Mouse (Mus musculus): ENCODE measurements at regions not wholly inside any gene's neighbourhood (a gene's known extent, or its start where the extent isn't known, plus 50 kb on each side); places are given as distances from the start of the nearest gene placed in this dataset.

DNA sequence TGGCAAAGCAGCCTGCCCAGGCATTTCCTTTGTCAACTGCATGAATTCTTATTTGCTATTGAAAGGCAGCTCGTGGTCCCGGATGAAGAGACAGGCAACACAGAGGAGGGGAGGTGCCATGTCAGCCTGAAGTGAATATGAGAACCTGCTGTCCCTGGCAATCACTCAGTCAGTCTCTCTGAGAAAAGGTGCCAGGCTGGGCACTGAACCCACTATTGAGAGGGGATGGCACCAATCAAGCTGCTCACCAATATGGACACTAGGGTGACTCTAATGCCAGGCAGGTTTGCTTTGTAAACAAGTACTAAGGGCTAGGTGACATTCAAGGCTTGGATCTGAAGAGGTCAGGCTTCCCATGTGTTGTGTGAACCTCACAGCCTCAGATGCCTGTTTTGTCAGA, 222.0 kb upstream of the Wscd1 start:
- DNase-seq = no peak

DNA sequence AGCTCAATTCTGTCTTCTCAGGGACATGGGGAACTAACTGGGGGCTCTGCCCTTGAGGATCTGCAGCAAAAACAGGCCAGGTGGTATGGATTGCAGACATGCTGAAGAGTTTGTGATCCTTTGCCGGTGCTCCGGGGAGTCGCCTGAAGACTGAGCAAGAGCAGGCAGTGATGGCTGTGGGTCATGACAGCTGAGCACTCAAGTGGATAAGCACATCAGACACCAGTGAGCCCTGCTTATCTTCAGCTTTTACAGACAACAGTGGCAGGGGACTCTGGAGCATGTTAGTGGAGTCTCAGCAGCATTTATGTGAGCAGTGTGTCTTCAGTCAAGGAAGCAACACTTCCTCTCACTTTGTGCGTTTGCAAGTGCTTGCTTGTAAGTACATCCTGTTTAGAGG, 221.1 kb upstream of the Wscd1 start:
- no peak for DNase-seq

DNA sequence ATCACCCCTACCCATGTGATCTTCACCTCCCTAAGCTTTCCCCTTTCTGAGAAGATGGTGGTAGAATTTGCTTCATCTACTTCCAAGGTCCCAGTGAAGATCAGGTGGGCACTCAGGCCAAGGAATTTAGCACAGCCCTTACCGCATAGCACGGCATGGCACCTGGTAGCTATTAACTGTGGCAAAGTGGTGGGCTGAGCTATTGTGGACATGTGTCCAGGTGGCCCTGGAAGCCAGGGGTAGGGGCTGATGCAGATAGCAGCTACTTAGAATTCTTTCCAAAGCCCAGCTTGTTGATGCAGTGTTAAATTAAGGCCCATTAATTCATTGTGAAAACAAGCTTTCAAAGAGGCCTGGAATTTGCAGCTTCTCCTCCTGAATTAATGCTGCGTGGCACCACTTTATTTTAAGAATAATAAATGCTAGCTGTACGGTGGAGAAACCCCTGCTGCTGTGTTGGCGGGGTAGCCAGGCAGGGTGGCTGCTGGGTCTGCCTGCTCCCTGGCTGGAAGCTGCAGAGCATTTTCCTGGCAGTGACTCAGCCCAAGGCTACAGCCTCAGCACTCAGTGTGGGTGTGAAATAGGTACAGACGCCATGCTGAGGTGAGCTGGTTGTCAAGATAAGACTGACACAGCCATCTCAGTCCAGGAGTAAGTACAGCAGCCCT, 208.4 kb upstream of the Wscd1 start:
- DNase-seq = no peak

DNA sequence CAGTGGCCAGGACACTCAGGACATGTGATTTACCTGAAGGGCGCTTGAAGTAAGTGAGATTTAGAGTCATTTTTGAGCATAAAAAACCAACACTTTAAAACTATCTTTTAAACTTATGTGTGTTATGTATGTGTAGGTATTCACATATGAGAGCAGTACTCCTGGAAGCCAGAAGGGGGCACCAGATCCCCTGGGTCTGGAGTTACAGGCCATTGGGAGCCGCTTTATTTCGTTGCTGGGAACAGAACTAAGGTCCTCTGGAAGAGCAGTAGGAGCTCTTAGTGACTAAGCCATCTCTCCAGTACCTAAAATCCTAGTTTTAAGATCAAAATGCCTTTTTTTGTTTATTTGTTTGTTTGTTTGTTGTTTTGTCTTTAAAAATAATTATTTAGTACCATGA, 192.3 kb upstream of the Wscd1 start:
- DNase-seq = no peak

DNA sequence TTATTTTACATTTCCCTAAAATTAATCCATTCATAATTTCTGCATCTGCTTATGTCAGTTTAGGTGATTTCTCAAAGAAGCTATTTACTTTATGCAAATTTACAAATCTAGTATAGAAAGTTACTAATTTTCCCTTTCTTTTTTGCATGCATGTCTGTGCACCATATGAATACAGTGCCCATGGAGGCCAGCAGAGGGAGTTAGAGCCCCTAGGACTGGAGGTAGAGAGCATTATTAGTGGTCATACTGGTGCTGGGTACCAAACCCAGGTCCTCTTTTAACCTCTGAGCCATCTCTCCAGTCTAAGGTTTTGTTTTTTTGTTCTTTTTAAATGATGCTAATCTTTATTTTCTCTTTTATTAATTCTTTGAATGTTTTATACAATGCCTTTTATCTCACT, 184.9 kb upstream of the Wscd1 start:
- no peak for DNase-seq

DNA sequence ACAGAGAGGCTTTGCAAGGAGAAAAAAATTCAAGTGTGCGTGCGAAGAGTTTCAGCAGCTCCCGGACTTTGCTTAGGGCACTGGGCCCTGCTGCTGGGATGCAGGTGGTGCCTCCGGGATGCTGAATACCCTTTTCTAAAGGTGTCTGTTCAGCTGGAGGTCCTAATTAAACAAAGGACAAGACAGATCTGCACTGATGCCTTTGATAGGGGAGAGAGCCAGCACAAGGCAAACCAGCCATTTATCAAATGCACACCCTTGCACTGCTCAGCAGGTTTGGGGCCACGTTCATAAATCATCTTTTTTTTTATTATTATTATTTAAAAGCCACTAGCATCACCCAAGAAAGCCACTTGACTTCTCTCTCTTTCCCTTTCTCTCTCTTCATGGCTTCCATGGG, 172.9 kb upstream of the Wscd1 start:
- no peak for DNase-seq

DNA sequence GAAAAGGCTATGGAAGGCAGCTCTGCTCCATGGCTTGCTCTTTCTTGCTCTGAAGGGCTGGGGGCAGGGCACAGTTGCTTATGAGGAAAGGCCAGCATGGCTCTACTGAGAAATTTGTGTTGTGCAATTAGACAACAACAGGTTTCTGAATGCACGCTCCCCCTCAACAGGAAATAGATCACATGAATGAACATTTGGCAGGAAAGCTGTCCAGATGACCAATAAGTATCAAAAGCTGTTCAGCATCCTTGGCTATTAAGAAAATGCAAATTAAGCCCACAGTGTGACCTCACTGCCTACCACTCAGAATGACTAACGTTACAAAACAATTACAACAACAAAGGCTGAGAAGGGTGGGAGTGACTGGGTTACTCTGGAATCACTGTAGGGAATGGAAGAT, 167.9 kb upstream of the Wscd1 start:
- DNase-seq = no peak

DNA sequence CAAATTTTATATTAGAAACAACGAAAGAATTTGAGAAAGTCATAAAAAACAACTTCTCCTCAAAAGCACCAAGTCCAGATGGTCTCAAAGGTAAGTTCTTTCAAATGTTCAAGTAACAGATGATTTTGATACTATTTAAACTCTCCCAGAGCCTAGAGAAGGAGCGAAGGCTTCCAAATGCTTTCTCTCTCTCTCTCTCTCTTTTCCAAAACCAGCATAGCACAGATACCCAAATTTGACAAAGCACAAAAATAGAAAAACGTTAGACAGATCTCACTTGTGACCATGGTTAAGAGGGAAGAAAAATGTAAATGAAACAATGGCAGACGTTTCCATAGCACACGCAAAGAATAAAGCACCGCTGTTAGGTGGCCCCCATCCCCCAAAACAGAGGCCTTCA, 158.7 kb upstream of the Wscd1 start:
- no peak for DNase-seq

DNA sequence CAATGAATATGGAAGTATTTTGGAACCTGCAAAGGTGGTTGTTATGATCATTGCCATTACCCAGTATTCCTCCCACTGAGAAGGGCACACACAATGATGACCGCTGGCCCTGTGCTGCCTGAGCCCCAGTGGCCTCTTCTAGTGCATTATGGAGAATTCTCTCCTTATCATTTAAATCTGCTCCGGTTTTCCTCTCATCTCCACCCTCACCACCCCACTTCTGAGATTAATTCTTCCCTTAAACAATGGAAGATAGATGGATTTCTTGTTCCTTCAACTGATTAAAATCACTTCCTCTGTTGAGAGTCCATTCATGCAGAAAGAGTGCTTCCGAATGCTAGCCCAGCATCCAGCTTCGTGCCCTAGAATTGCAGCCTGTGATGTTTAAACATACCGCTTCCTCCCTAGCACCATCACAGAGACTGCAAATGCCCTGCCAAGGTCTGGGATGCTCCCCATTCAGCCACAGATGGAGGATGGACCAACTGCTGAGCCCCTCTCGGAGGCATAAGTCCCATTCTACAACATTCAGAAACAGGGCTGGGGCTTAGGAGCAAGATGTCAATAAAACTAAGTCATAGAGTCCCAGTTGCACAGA, 155.4 kb upstream of the Wscd1 start:
- DNase-seq = no peak

DNA sequence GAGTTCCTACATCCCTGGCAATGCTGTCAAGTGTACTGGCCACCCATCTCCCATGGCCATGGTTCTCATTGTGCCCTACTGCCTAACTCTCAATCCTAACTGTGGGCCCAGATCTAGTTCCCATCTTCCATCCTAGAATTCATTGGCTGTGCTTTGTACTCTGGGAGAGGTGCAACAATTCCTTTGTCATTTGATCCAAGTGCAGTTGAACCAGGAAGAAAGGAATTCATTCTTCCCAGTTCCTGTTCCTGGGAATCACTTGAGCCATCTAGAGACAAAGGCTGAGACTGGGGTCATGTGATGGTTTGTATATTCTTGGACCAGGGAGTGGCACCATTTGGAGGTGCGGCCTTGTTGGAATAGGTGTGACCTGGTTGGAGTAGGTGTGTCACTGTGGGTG, 152.0 kb upstream of the Wscd1 start:
- DNase-seq = no peak

DNA sequence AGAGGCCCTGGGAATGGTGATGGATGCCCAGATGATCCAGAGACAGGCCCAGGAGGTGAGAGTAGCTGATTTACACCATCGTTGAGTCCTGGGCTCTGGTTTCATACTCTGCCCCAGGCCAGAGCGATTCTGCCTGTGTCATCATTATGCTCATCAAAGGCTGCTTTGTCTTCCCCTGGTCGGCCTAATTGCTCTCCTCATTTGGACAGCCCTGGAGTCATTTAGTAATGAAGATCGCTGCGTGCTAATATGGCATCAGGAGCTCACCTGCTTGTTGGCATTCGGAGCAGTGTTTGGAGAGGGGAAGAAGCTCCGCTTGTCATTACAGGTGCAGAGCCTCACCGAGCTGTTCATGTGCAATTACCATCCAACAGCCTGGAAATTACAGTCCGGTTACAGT, 138.9 kb upstream of the Wscd1 start:
- DNase-seq = no peak

DNA sequence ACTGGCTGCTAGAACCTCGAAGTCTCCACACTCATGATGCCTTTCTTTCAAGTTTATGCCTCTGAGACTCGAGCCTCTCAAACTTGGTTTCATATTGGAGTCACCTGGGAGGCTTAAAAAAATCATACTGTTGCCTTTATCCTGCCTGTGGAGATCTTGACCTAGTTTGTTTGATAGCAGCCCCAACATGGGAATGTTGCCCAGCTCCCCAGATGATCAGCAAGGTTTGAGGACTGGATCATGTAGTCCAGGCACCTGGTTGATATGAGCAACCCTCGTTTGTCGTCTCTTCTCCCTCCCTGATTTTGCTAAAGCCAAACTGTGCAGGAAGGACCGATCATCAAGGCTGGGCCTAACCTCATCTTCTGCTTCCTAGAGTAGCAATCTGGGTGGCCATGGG, 134.2 kb upstream of the Wscd1 start:
- no peak for DNase-seq

DNA sequence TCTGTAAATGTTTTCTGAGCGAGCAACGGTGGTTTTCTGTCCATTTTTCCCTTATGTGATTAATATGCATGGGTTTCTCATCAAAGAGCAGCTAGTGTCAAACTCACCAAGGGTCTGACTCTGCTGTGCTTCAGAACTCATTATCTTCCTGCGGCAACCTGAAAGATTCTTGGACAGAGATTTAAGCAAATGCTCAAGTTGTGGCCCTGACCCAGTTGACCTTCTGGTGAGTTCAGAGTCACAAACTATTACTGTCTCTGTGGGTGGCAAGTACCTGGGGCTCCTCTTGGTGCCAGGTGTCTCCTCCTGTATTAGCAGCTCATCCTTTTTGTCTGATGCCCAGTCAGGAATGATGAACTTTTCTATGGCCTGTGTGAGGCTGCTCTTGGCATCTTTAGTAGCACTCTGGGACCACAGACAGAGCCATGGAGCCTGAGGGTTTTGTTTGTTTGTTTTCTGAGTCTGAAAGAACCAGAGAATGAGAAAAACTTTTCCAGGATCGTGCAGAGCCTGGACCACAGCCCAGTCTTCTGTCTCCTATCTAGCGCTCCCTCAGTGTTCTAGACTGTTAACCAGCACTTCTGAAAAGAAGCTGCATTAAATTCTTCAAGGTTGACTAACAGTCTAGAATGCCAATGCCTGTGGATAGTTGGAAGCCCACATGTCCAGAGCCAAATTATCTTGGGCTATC, 124.1 kb upstream of the Wscd1 start:
- no peak for DNase-seq

DNA sequence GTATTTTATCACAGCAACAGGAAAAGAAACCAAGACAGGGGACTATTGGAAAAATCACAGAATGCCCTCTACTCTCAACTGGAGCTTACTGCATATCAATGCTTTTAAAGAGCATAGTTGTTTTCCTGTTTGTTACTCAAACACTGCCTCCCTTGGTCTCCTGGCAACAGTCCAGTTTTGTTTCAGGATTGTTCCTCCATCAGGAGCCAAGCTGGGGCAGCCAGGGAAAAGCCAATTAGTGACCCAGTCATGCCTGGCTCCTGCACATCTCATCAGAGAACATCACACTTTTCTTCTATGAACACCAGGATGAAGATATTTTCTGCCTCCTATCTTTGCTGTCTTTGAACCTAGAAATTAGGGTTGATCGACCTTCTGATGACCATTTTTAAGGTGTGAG, 113.6 kb upstream of the Wscd1 start:
- DNase-seq = no peak

DNA sequence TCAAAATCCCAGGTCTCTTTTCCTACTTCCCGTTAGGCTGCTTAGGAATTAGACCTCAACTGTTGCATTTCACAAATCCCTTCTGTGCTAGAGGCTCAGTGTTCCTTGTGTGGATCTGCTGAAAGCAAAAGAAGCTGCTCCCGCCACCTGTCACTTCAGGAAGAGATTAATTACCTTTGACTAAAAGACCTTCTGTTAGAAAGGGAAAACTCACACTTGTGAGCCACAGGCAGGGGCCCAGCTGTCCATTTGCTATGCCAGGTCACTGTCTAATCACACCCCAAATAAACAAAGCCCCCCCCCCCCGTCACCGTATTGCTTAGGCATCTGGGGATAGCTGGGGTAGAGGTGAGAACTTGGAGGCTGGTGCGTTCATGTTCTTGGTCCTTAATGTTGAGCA, 112.9 kb upstream of the Wscd1 start:
- DNase-seq = no peak

DNA sequence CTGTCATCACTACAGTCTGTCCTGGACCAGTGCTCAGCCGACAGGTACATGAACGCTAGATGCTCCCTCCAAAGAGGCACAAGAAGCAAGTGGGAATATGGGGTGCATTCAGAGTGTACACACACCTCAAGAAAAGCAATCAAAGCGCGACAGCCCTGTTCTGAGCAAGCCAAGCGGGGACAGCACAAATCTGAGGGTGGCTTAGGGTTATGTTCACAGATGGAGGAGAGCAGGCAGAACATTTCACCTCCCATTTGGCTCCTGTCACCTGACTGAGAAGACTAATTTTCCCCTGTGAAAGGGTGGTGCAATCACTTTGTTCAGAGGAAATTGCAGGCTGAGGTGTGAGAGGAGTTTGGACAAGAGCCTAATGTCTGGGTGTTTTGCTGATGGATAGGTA, 106.8 kb upstream of the Wscd1 start:
- DNase-seq = no peak

DNA sequence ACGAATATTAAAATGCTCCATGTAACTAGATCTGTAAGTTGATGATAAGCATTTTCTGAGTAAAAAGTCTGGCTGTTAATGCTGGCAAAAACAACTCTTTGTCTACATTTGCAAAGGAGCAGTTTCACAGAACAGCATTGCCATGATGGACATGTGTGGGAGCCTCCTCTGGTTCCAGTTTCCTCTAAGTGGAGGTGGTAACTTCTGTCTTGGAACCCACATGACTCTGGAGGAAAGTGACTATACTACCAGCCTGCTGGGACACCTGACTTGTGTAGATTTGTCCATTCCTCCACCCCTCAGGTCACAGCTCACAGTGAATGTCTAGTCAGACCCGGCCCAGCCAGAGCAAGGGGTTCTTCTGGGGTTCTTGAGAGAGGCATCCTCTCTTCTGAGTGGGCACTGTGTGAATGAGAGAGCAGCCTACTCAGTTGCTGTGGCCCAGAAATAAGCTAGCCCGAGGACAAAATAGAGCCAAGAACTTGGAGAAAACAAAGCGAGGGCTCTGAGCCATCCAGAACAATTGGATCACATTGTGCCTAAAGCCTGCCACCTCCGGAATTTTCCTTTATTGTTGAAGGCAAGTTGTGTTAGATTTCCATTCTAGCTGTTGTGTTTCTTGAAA, 97.9 kb upstream of the Wscd1 start:
- DNase-seq = no peak

DNA sequence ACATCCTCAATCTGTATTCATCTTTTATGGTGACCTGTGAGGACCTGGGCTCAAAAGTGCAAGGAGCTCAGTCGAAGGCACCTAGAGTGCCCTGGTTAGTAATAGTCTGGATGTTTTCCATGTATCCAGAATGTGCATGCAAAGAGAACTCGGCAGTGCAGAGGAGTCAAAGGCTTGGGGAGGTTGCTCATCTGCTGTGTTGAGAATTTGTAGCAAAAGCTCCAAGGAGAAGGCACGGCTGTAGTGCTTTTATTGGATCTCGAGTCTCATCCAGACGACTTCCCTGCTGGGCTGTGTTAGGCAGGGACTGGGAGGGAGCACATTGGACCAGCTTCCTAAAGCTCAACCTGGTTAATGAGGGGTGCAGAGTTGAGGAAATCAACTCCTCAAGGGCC, 97.3 kb upstream of the Wscd1 start:
- DNase-seq = no peak

DNA sequence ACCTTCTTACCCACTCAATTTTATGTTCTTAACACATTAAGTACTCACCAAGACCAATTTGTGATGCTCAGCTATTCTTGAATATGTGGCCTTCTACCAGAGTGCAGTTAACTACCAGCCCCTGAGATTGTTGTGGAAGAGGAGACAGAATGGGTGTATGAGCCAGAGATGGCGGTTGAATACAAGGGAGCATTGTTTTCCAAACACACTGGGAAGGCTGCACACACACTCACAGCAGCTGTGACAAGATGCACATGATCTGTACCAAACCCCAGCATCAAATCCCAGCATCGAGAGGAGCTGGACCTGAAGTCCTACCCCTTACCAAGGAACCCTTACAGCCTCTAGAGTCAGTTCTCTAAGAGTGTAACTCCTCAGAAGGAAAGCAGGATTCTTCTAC, 91.4 kb upstream of the Wscd1 start:
- DNase-seq = no peak

DNA sequence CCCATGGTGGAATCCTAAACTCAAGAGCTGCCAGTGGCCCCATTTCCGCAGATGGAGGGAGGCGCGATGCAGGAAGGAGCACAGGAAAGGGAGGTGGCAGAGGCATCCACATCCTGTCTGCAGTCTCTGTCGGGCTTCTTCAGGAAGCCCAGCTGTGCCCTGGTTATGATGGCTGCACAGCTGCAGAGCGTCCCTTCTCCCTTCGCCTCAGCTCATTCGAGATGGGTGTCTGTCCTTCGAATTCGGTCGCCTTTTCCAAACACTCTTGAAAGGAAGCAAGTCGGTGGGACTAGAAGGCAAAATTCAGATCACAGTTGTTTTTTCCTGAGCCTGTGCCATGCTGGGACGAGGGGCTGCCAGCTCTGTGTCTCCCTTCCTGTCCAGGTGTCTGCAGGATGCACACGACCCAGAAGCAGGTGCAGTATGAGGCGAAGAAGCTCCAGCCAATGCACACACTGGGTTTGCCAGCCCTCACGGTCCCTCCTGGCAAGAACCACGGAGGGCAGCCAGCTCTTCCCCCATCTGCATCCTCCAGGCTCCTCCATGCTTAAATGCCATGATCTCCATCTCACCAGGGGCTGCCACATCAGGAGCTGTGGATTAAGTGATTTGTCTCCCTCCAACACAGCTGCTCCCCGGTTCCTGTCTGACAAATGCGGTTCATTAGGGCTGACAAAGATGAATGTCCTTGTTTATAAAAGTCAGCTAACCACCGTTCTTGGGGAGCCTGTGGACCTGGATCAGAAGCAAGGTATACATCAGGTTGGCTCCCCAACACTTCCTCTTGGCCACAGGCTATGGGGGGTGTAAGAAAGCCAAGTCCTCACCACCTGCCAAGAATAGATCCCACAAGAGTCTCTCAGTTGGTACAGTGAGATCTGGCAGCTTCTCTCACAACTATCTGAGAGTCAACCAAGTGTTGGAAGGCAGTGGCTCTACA, 79.3 kb upstream of the Wscd1 start:
- DNase-seq = peak; percentile 58 to 72

DNA sequence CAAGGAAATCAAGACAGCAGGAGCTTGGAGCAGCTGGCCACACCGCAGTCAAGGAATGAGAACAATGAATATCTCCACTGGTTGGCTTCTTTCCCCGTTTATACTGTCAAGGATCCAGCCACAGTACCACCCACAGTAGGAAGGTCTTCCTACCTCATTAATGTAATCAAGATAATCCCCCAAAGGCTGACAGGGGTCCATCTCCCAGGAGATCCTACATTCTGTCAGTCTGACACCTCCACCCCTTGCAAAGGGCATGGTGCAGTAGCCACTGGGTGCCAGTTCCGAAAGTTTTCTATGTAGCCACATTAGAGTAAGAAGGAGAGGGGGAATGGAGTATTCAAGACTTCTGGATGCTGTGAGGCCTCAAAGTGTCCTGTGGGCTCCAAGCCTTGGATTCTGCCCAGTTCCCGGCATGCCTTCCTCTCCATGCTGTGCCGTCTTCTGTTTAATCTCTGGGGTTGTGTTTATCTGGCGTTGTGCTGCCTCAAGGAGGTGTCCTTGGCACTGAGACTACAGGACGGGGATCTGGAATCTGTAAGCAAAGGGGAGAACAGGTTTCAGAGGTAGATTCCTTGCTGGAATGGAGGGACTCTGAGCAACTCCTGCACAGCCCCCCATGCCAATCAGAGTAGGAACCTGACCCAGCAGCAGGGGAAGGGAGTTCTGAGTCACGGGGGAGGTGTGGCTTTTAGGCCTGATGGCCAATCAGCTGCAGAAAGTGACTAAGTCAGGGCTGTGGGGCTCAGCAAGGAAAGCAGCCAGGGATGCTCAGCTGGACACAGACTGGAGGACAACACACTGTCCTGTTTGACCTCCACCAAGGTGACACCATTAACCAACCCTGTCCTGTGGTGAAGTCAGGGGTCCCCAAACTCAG, 77.3 kb upstream of the Wscd1 start:
- DNase-seq = no peak

DNA sequence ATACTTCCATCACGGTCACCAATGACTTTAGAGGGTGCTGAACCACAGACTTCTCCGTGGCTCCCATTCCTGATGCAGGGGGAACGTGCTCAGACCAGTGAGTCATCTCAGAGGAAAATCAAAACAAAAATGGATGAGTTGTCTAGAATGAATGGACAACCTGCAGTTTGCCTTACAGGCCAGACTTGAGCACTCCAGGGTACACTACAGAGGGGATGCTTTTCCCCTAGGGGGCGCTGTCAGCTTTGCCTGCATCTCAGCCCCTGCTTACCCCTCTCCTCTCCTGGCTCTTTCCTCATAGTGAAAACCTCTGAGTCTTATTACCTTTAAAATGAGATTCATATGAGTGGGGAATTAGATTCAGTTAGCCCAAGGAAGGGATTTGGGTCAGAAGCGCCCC, 75.4 kb upstream of the Wscd1 start:
- DNase-seq = peak; percentile 29 to 38

All from thymus, adult 18-20 months (tissue).